Mouse (Mus musculus): ENCODE data around the gene Stum. TPM values are rescaled to one million over a fixed set of nuclear protein-coding genes. Genes with fewer than 3 reads are reported as not detected.

Stum gene
- total and polyA plus RNA-seq, 2 experiments from 2014 or later, result 16.7 to 80.7 TPM

GRCm38 (mm10) chr1:180403694-180404606 is 79.4 kb downstream of the Stum start:
- H3K4me1 ChIP-seq (ENCODE audit: insufficient read depth), result peaks cover 7% of the 10 kb centered on the region; the same call in 1 of the 2 replicates

DNA sequence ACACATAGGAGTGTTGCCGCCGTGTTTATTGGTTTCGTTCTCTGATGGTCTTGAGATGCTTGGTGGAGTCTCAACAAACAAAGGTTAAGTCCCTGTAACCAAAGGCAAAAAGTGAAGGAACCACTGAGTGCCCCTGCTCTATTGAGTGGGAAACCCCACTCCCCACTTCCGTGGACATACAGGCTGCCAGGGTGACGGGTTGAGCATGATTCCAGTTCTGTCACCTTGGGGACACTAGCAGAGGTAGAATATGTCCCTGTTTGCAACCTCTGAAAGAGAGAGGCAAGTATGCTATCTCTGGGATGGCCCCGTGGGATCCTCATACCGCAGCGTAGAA is 80.0 kb downstream of the Stum start:
- DNase-seq (no peak), ATAC-seq (no peak)
- no peaks in the 10 kb centered on the region for H3K36me3 ChIP-seq (ENCODE audit: insufficient read depth)
- peaks cover 7% of the 10 kb centered on the region; the same call in 1 of the 2 replicates for H3K4me1 ChIP-seq (ENCODE audit: insufficient read depth)
- no peak overlapping the region for H3K4me3 ChIP-seq (ENCODE audit: low read depth, low read length)
- no peak overlapping the region for H3K9ac ChIP-seq
- H3K27ac ChIP-seq (ENCODE audit: low read depth, low read length), result 0 out of 2 replicates have a peak overlapping the region, but pooled peaks have one; percentile 35
- WGBS, result 93% methylated on average over 8 of the region's 8 CpGs
- TF ChIP-seq CTCF (IDR thresholded peaks at IDR 0.05; ENCODE audit: low read depth), result no peak
- no peaks in the 10 kb centered on the region for H3K9me3 ChIP-seq (ENCODE audit: low read length)
- no peaks in the 10 kb centered on the region for H3K27me3 ChIP-seq (ENCODE audit: insufficient read depth, low read length)
- no peak overlapping the region for H3K4me2 ChIP-seq (ENCODE audit: low read depth)

More at GRCm38 (mm10) chr1:180403694-180404606, 79.4 kb downstream of the Stum start:
- no peak for TF ChIP-seq CTCF (IDR thresholded peaks at IDR 0.05; ENCODE audit: low read depth)
- Histone ChIP-seq H3K4me2 (ENCODE audit: low read depth) (no peak overlapping the region), H3K27me3 (ENCODE audit: insufficient read depth, low read length) (no peaks in the 10 kb centered on the region), H3K9me3 (ENCODE audit: low read length) (no peaks in the 10 kb centered on the region), H3K9ac (no peak overlapping the region), H3K27ac (ENCODE audit: low read depth, low read length) (0 out of 2 replicates have a peak overlapping the region, but pooled peaks have one; percentile 35), H3K4me3 (ENCODE audit: low read depth, low read length) (no peak overlapping the region), H3K36me3 (ENCODE audit: insufficient read depth) (no peaks in the 10 kb centered on the region)
- no peak for DNase-seq
- 75% methylated on average over 32 of the region's 32 CpGs for WGBS
- ATAC-seq, result no peak

DNA sequence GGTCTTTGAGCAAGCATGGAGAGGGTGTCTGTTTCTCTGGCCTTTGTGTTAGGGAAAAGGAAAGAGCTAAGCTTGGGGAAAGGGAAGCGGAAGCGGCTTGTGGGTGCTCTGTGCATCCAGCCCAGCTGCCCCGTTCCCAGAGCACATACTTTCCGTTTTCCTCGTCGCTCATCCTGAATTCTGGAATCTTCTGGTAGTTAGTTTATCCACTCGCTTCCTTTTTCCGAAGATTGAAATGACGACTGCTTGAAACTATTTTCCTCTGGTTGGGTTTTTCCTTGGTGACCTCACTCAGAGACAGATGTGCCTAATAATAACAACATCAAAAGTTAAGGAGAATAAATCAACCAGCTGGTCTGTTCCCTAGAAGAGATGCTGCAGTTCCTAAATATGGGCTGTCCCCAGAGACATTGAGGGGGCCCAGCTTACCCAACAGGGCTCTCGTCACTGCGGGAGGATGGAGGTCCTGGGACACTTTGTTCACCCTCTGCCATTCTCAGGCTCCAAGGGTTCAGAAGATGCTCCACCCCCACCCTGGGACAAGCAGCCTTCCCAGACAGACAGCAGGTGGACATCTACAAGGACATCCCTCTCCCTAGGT is 80.7 kb downstream of the Stum start:
- H3K27me3 ChIP-seq (ENCODE audit: insufficient read depth, low read length), result no peaks in the 10 kb centered on the region
- H3K4me1 ChIP-seq (ENCODE audit: insufficient read depth), result peaks cover 4% of the 10 kb centered on the region; the same call in 1 of the 2 replicates
- H3K4me2 ChIP-seq (ENCODE audit: low read depth), result no peak overlapping the region
- DNase-seq, result no peak
- H3K9ac ChIP-seq, result no peak overlapping the region
- TF ChIP-seq CTCF (IDR thresholded peaks at IDR 0.05; ENCODE audit: low read depth), result no peak
- 88% methylated on average over 11 of the region's 11 CpGs for WGBS
- no peak overlapping the region for H3K27ac ChIP-seq (ENCODE audit: low read depth, low read length)
- H3K9me3 ChIP-seq (ENCODE audit: low read length), result no peaks in the 10 kb centered on the region
- H3K36me3 ChIP-seq (ENCODE audit: insufficient read depth), result no peaks in the 10 kb centered on the region
- H3K4me3 ChIP-seq (ENCODE audit: low read depth, low read length), result no peak overlapping the region
- ATAC-seq, result no peak

DNA sequence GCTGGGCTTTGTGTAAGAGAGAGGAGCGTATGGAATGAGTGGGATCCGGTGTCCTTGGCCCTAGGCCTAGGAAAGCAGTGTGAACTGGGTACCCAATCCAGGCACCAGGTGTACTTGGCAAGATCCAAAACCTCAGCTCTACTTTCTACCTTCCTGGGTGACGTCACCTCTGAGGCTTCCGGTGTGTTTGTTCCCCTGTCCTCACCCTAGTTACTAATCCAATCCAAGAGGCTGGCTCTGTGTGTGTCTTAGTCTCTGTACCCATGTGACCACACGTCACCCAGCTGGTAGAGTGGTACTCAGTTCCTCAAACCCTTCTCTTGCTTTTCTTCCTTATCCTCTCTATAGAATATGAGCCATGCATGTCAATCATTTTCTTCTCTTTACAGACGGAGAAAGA is 81.6 kb downstream of the Stum start:
- WGBS, result 85% methylated on average over 6 of the region's 6 CpGs
- H3K27ac ChIP-seq (ENCODE audit: low read depth, low read length), result no peak overlapping the region
- no peak for DNase-seq
- H3K9me3 ChIP-seq (ENCODE audit: low read length), result no peaks in the 10 kb centered on the region
- no peaks in the 10 kb centered on the region for H3K36me3 ChIP-seq (ENCODE audit: insufficient read depth)
- TF ChIP-seq CTCF (IDR thresholded peaks at IDR 0.05; ENCODE audit: low read depth), result no peak
- ATAC-seq, result no peak
- H3K9ac ChIP-seq, result no peak overlapping the region
- no peak overlapping the region for H3K4me2 ChIP-seq (ENCODE audit: low read depth)
- H3K4me3 ChIP-seq (ENCODE audit: low read depth, low read length), result no peak overlapping the region
- H3K27me3 ChIP-seq (ENCODE audit: insufficient read depth, low read length), result no peaks in the 10 kb centered on the region
- H3K4me1 ChIP-seq (ENCODE audit: insufficient read depth), result no peaks in the 10 kb centered on the region

DNA sequence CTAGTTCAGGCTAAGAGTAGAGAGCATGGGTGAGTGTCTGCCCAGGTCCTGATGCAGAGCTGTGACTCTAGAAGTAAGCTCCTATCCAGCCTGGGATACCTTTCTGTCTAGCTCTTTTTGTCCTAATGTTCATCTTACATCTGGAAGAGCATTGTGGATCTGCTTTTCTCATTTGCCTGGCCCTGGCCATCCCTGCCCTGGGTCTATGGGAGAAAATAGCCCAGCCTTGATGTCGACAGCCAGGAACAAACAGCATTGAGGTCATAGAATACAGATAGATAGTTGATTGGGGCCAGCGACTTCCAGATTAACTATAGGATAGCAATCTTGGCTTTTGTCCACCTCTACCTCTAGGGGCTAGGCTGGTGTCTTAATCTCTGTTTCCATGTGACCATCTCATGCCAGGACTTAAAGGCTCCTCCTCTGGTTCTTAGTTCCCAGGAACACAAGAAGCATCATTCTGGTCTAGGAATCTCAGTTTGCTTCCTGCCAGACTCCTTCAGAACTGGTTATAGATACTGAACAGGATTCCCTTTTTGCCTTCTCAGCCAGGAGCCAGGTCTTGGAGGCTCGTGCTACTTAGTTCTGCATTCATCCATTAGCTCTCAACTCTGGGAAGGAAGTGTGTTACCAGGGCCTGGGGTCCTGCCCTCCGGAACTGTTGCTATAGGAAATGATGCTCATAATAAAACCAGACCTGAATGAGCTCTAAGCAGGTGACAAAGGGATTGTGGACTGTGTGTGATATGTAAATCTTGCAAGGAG is 82.4 kb downstream of the Stum start:
- no peaks in the 10 kb centered on the region for H3K27me3 ChIP-seq (ENCODE audit: insufficient read depth, low read length)
- 82% methylated on average over 4 of the region's 4 CpGs for WGBS
- no peak for ATAC-seq
- no peak for TF ChIP-seq CTCF (IDR thresholded peaks at IDR 0.05; ENCODE audit: low read depth)
- H3K4me1 ChIP-seq (ENCODE audit: insufficient read depth), result no peaks in the 10 kb centered on the region
- no peak overlapping the region for H3K4me2 ChIP-seq (ENCODE audit: low read depth)
- H3K27ac ChIP-seq (ENCODE audit: low read depth, low read length), result no peak overlapping the region
- DNase-seq, result no peak
- H3K4me3 ChIP-seq (ENCODE audit: low read depth, low read length), result no peak overlapping the region
- no peak overlapping the region for H3K9ac ChIP-seq
- no peaks in the 10 kb centered on the region for H3K36me3 ChIP-seq (ENCODE audit: insufficient read depth)
- H3K9me3 ChIP-seq (ENCODE audit: low read length), result no peaks in the 10 kb centered on the region

GRCm38 (mm10) chr1:180398446-180398845 is 84.9 kb downstream of the Stum start:
- H3K9ac ChIP-seq, result no peak overlapping the region

More at GRCm38 (mm10) chr1:180398446-180398845, 84.9 kb downstream of the Stum start:
- Histone ChIP-seq H3K4me1 (ENCODE audit: insufficient read depth) (no peaks in the 10 kb centered on the region), H3K4me2 (ENCODE audit: low read depth) (no peak overlapping the region), H3K36me3 (ENCODE audit: insufficient read depth) (no peaks in the 10 kb centered on the region), H3K9me3 (ENCODE audit: low read length) (no peaks in the 10 kb centered on the region), H3K4me3 (ENCODE audit: low read depth, low read length) (no peak overlapping the region), H3K27ac (ENCODE audit: low read depth, low read length) (no peak overlapping the region), H3K27me3 (ENCODE audit: insufficient read depth, low read length) (no peaks in the 10 kb centered on the region)
- TF ChIP-seq CTCF (IDR thresholded peaks at IDR 0.05; ENCODE audit: low read depth), result no peak
- DNase-seq, result no peak
- 75% methylated on average over 3 of the region's 3 CpGs for WGBS
- ATAC-seq, result no peak

Measured in forebrain, postnatal 0 days (tissue).